Mouse (Mus musculus): Measurements from ENCODE around the gene Pax1.

GRCm38 (mm10) chr2:147364198-147364597 is 2.5 kb downstream of the Pax1 start:
- no peak for TF ChIP-seq POLR2A (IDR thresholded peaks at IDR 0.05; ENCODE audit: borderline replicate concordance, control insufficient read depth, low read depth, low read length)
- TF ChIP-seq CTCF (IDR thresholded peaks at IDR 0.05; ENCODE audit: control insufficient read depth, insufficient read depth, low read length) = no peak
